ENCODE assay signal across 22 mouse cellular contexts in the genomic region with DNA sequence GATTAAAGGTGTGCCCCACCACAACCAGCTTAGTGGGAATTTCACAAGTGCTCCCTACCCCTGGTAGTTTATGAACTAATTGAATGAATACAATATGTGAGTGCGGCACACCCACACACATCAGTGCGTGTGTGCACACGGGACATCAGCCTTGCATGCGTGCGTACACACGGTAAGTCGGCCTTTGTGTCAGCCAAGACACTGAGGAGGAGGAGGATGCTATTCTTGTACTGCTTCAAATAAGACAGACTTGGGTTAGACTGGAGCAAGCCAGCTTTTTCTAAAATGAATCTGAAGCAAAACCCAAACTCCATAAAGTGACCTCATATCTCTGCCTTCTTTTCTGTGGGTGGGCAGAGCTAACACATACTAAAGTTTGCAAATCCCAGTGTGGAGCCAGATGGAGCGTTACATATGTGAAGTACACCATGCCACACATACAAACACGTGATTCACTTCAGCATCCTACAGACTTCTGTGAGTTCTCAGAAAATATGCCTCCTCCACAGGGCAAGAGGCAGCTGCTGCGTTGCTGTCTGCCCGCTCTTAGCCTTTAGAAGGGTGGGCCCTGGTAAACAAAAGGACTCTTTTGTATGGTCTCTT. TPM values are rescaled to one million over a fixed set of nuclear protein-coding genes. Genes with fewer than 3 reads are reported as not detected.
DNase-seq lines count a peak whose midpoint lies in the region; ATAC-seq lines count a peak whose summit lies in the region.
"Had no signal": no experiment of that assay in that cellular context is flagged by ENCODE, and none has a peak within 500 bp of the region (broad histone marks: within the 10 kb centered on the region; RNA-seq: fewer than 3 reads in every experiment).

No protein-coding gene starts in this region.

- 90% methylated on average over 11 of the region's 11 CpGs for WGBS in midbrain, embryonic 11.5 days
- WGBS in midbrain, embryonic 14.5 days = 85% methylated on average over 11 of the region's 11 CpGs

- H3K4me3 ChIP-seq in midbrain, embryonic 11.5 days (ENCODE audit: low read depth, low read length) = no peak overlapping the region
- no peak overlapping the region for H3K4me3 ChIP-seq in midbrain, embryonic 14.5 days (replicated peaks; ENCODE audit: low read depth, low read length)
- H3K4me3 ChIP-seq: heart, adult 2 months; hindbrain, embryonic 10.5 days; limb, embryonic 12.5 days; liver, embryonic 15.5 days; neural tube, embryonic 12.5 days had no signal

- H3K9ac ChIP-seq in midbrain, embryonic 11.5 days (ENCODE audit: low read length) = no peak overlapping the region
- H3K9ac ChIP-seq in midbrain, embryonic 14.5 days (replicated peaks; ENCODE audit: low read length) = no peak overlapping the region
- H3K9ac ChIP-seq: limb, embryonic 12.5 days; liver, embryonic 15.5 days; neural tube, embryonic 12.5 days had no signal

- no peak overlapping the region for H3K27ac ChIP-seq in midbrain, embryonic 11.5 days (ENCODE audit: low read depth, low read length)
- H3K27ac ChIP-seq in midbrain, embryonic 14.5 days (replicated peaks; ENCODE audit: low read depth, low read length) = no peak overlapping the region
- H3K27ac ChIP-seq: heart, adult 2 months; hindbrain, embryonic 10.5 days; limb, embryonic 12.5 days; liver, embryonic 15.5 days; neural tube, embryonic 12.5 days had no signal

- no peaks in the 10 kb centered on the region for H3K36me3 ChIP-seq in midbrain, embryonic 11.5 days (ENCODE audit: control insufficient read depth, insufficient read depth, low read length)
- no peaks in the 10 kb centered on the region for H3K36me3 ChIP-seq in midbrain, embryonic 14.5 days (ENCODE audit: control insufficient read depth, insufficient read depth, low read length)
- H3K36me3 ChIP-seq: hindbrain, embryonic 10.5 days; limb, embryonic 12.5 days; liver, embryonic 15.5 days; neural tube, embryonic 12.5 days had no signal

- H3K27me3 ChIP-seq in midbrain, embryonic 11.5 days (ENCODE audit: control insufficient read depth, insufficient read depth, low read length) = no peaks in the 10 kb centered on the region
- H3K27me3 ChIP-seq in midbrain, embryonic 14.5 days (ENCODE audit: control insufficient read depth, insufficient read depth, low read length) = no peaks in the 10 kb centered on the region
- H3K27me3 ChIP-seq: limb, embryonic 12.5 days; liver, embryonic 15.5 days; neural tube, embryonic 12.5 days had no signal

- H3K4me1 ChIP-seq in midbrain, embryonic 11.5 days (ENCODE audit: control insufficient read depth, insufficient read depth, low read length) = no peaks in the 10 kb centered on the region
- no peaks in the 10 kb centered on the region for H3K4me1 ChIP-seq in midbrain, embryonic 14.5 days (ENCODE audit: control insufficient read depth, insufficient read depth, low read length)
- H3K4me1 ChIP-seq: limb, embryonic 12.5 days; neural tube, embryonic 12.5 days had no signal

- peak; percentile 45 for DNase-seq in midbrain, embryonic 11.5 days (ENCODE audit: low spot score, missing footprints)
- DNase-seq in midbrain, embryonic 14.5 days = no peak
- peak; percentile 50 to 89 for DNase-seq in frontal cortex, postnatal 36 days (ENCODE audit: low spot score in 2 of 2)
- peak; percentile 81 to 87 for DNase-seq in left cerebral cortex, adult 9 months (ENCODE audit: low spot score in 2 of 2)
- DNase-seq in telencephalon, adult 2 months (ENCODE audit: low read depth, low spot score) = peak; percentile 93
- DNase-seq in gastrocnemius, postnatal 4 days (ENCODE audit: low spot score in 2 of 2) = no peak
- no peak for DNase-seq in urinary bladder, postnatal 10 days (ENCODE audit: low spot score)
- DNase-seq: adrenal gland, postnatal 25 days; cerebellum, adult 8-10 months; embryo, embryonic 11 days; heart, adult 2 months; kidney, adult 2 months; kidney, postnatal 14 days; spleen, adult 18-20 months; thymus, adult 2 months had no signal

- H3K9me3 ChIP-seq in midbrain, embryonic 11.5 days (ENCODE audit: control insufficient read depth, low read length) = no peaks in the 10 kb centered on the region
- no peaks in the 10 kb centered on the region for H3K9me3 ChIP-seq in midbrain, embryonic 14.5 days (ENCODE audit: control insufficient read depth, low read length)
- H3K9me3 ChIP-seq: hindbrain, embryonic 10.5 days; limb, embryonic 12.5 days; liver, embryonic 15.5 days; neural tube, embryonic 12.5 days had no signal

- ATAC-seq in midbrain, embryonic 11.5 days (ENCODE audit: low FRiP score) = no peak
- ATAC-seq in midbrain, embryonic 14.5 days (ENCODE audit: low FRiP score, low TSS enrichment) = no peak
- ATAC-seq: lung, postnatal 0 days had no signal

- H3K4me2 ChIP-seq in midbrain, embryonic 11.5 days = no peak overlapping the region
- no peak overlapping the region for H3K4me2 ChIP-seq in midbrain, embryonic 14.5 days (ENCODE audit: low read length)
- H3K4me2 ChIP-seq: limb, embryonic 12.5 days; liver, embryonic 15.5 days; neural tube, embryonic 12.5 days had no signal

RNA-seq across cellular contexts. Expression of a gene that starts 24.3 kb away (rescaled TPM):
- 1.3 and 1.7 TPM in 2 replicates for polyA plus RNA-seq in midbrain, embryonic 11.5 days (2014; fragmentation: Nextera tagmentation; extraction: Ambion mirVana)
- polyA plus RNA-seq in midbrain, embryonic 14.5 days (2014; fragmentation: Nextera tagmentation; extraction: Ambion mirVana) = 1.6 and 2.4 TPM in 2 replicates
- not detected for total RNA-seq in gastrocnemius, postnatal 4 days (2021)
- total RNA-seq: gastrocnemius, adult 8-10 months; megakaryocyte-erythroid progenitor cell, adult 5-6 weeks had no signal

RNA-seq across cellular contexts. Expression of a gene that starts 46.3 kb away (rescaled TPM):
- 2.4 and 2.6 TPM in 2 replicates for polyA plus RNA-seq in midbrain, embryonic 11.5 days (2014; fragmentation: Nextera tagmentation; extraction: Ambion mirVana)
- 2.3 and 2.9 TPM in 2 replicates for polyA plus RNA-seq in midbrain, embryonic 14.5 days (2014; fragmentation: Nextera tagmentation; extraction: Ambion mirVana)
- total RNA-seq in gastrocnemius, postnatal 4 days (2021) = 1 to 10 TPM; 7.6 to 9.3 TPM

Comparison
In these comparisons a context has a peak if more than half of its experiments do, and no peak if none do; other contexts are left out.
1. DNase-seq: peak in midbrain, embryonic 11.5 days (single experiment), frontal cortex, postnatal 36 days (2 of 2), left cerebral cortex, adult 9 months (2 of 2) and telencephalon, adult 2 months (single experiment); none in midbrain, embryonic 14.5 days (single experiment), gastrocnemius, postnatal 4 days (0 of 2) and urinary bladder, postnatal 10 days (single experiment).